Mouse (Mus musculus) Patski (cell line): Measurements from ENCODE around the gene Ints13. TPM values are rescaled to one million over a fixed set of nuclear protein-coding genes. Genes with fewer than 3 reads are reported as not detected.

Source experiments
- ATAC-seq: fragments of 100-300 bp; one replicate; pipeline ENCODE4 v1.8.0; 2021
- CTCF ChIA-PET: fragments of 350-600 bp; sonication (Branson Sonifier 250); formaldehyde crosslinking; loops from one replicate; lab custom pipeline; 2022; ENCODE audit warnings: inconsistent platforms; lab: Charles Lee
- POLR2A ChIA-PET: fragments of 350-600 bp; sonication (Branson Sonifier 250); formaldehyde crosslinking; loops from one replicate; lab custom pipeline; 2022; ENCODE audit warnings: antibody characterized with exemption, inconsistent platforms; lab: Charles Lee
- DNase-seq: peaks from one replicate; pipeline ENCODE4 v3.0.0-alpha.2; 2011; ENCODE audit warnings: low read depth, low spot score
- H3K27me3 ChIP-seq: fragments of 371-371 bp; one replicate; pipeline ENCODE4 v1.5.1; 2021
- CTCF ChIP-seq: fragments of 100-300 bp; IDR thresholded peaks from one replicate; pipeline ENCODE4 v1.5.1; 2021
- in situ Hi-C: fragments of 300-500 bp; cut with MboI; formaldehyde crosslinking; loops from 3 replicates; pipeline ENCODE4 v1.11.1; 2018; ENCODE audit warnings: low pct_unique_long_range_greater_than_20kb, mixed read lengths
- polyA plus RNA-seq: library from polyadenylated mRNA; unstranded; gene quantifications from one replicate; pipeline ENCODE4 v1.2.3, GENCODE M21; 2021

Gene Ints13
- polyA plus RNA-seq, 1 experiment from 2014 or later, result 54.7 TPM

- no peaks in the 10 kb centered on the region for H3K27me3 ChIP-seq
- no peak for DNase-seq
- ATAC-seq, result peak; percentile 95
- in situ Hi-C loops, result no loop called here
- POLR2A ChIA-PET, result interaction anchor here (0.7 to 1.1 kb wide), 2 partner anchors 11 to 13 kb away, joined by 3 read pairs; no protein-coding TSS in a partner anchor
- peak; percentile 75 for TF ChIP-seq CTCF
- CTCF ChIA-PET, result interaction anchor here (0.8 kb wide), 1 partner anchor 9 kb away, joined by 3 read pairs; no protein-coding TSS in a partner anchor
Observed at GRCm38 (mm10) chr6:146501866-146502804, 75.5 kb downstream of the Ints13 start, which contains the start of gene Itpr2. TSS of gene Itpr2 (minus strand) at chr6:146502223.

- ATAC-seq (peak; percentile 70), DNase-seq (no peak)
Observed at GRCm38 (mm10) chr6:146501316-146501865, 76.2 kb downstream of the Ints13 start.

GRCm38 (mm10) chr6:146500771-146501170 lies 76.9 kb downstream of the Ints13 start:
- DNase-seq (no peak), ATAC-seq (no peak)
- CTCF ChIA-PET, result no interaction called here
- POLR2A ChIA-PET, result no interaction called here
- in situ Hi-C loops, result no loop called here
- no peaks in the 10 kb centered on the region for H3K27me3 ChIP-seq
- TF ChIP-seq CTCF, result no peak

More at GRCm38 (mm10) chr6:146501316-146501865, 76.2 kb downstream of the Ints13 start:
- in situ Hi-C loops, result no loop called here
- ChIA-PET CTCF (no interaction called here), POLR2A (interaction anchor here (0.7 to 1.1 kb wide), 2 partner anchors 10 to 12 kb away, joined by 3 read pairs; no protein-coding TSS in a partner anchor)
- TF ChIP-seq CTCF, result no peak
- no peaks in the 10 kb centered on the region for H3K27me3 ChIP-seq

GRCm38 (mm10) chr6:146500206-146500605 lies 77.4 kb downstream of the Ints13 start:
- no peak for DNase-seq
- POLR2A ChIA-PET, result no interaction called here
- no peak for TF ChIP-seq CTCF
- in situ Hi-C loops, result no loop called here
- no peaks in the 10 kb centered on the region for H3K27me3 ChIP-seq
- CTCF ChIA-PET, result no interaction called here
- ATAC-seq, result no peak

Other genes starting within 250 kb of the Ints13 start
- 12.7 TPM for gene Itpr2, start 75.6 kb downstream of the Ints13 start, polyA plus RNA-seq
- gene Fgfr1op2, start 632 bp downstream of the Ints13 start, polyA plus RNA-seq, result 75.5 TPM
- 99.0 TPM for gene Med21, start 64.7 kb upstream of the Ints13 start, polyA plus RNA-seq
- 54.8 TPM for gene Tm7sf3, start 65.0 kb upstream of the Ints13 start, polyA plus RNA-seq
- gene Stk38l, start 147.2 kb upstream of the Ints13 start, polyA plus RNA-seq, result 17.3 TPM
- 8.1 TPM for gene Arntl2, start 218.2 kb upstream of the Ints13 start, polyA plus RNA-seq